Mouse (Mus musculus) spleen, postnatal 36 days (tissue): ENCODE data around the gene Opn1sw.
"Not testable (repeated sequence)": the region's sequence is repeated elsewhere in the genome, so short reads cannot be mapped to it uniquely, and the experiment has no call there.

Source experiments
- DNase-seq, 2 experiments: peaks; one replicate each; pipeline ENCODE4 v3.0.0; 2022; ENCODE audit warnings: low spot score in 2 of 2, mixed read lengths in 1 of 2

The Opn1sw gene

DNA sequence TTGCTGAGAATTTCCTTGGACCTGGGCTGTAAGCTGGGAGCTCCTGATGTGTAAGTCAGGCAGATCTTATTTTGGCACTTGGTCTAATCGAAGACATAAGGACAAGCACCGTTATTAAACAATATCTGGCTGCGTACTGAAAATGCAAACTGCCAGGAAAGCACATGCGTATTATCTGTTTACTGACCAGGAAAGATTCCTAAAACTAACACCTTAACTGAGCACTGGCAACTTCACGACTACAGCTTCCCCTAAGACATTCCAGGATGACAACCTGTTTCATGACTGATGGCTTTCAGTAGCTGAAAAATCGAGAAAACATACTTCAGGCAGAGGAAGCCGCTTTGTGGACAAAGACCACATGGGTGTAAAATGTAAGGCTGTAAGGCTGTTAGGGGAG is 41.1 kb downstream of the Opn1sw start:
- DNase-seq: no peak

- not testable (repeated sequence) for DNase-seq
These were observed 41.8 kb downstream of the Opn1sw start for GRCm38 (mm10) chr6:29346512-29346911.

DNA sequence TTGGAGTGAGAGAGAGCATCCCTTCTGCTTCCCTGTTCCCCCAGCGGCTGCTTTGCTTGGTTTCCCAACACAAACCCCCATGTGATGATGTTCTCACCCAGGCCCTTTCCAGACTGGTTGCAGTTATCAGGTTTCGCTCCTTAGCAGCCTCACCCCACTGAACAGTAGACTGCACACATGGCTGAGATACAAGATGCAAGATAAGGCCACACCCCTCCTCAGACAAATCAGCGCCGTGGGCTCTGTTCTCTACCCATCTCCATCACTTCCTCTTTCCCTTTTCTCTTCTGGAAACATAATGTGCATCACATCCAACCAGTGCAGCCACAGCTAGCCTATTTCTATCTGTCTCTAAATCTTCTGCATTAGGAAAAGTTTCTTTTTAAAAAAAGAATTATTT is 58.8 kb downstream of the Opn1sw start:
- DNase-seq: no peak

- DNase-seq: no peak
These were observed 61.3 kb downstream of the Opn1sw start for GRCm38 (mm10) chr6:29326961-29327360.
